Mouse (Mus musculus) yolk sac, embryonic 10.5 days (tissue): ENCODE results near the gene Cnnm1.
"Not testable (repeated sequence)": the region's sequence is repeated elsewhere in the genome, so short reads cannot be mapped to it uniquely, and the experiment has no call there.

Source experiments
- DNase-seq: peaks from one replicate; pipeline ENCODE4 v3.0.0-alpha.2; 2017; ENCODE audit warnings: low spot score

The Cnnm1 gene

DNA sequence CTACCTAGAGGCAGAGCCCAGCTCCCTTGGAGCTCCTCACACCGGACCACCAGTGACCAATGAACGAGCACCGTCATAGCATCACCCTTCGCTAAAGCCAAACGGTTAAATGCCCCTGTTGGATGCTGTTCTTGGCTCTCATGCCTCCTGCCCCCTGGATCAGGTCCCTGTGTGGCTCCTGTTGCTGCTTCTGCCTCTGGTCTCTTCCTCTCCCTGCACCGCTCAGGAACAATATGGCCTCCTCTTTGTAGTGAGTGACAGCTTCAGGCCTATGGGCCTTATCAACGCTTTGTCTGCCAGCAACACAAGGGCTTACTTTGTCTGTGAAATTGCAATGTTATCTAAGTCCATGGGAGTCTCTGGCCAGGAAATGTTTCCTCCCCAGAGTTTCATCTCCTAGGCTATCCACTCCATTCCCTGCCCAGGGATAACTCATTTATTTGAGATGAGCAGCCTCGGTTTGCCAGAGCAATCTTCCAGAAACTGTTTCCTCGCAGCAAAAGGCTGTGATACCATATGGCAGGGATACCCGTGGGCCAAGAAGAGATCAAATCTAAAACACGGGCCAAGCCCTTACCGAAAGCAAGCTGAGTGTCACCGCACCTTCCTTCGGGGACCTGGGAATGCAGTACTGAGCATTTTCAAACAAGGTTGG is 25.5 kb downstream of the Cnnm1 start:
- DNase-seq, result no peak

DNA sequence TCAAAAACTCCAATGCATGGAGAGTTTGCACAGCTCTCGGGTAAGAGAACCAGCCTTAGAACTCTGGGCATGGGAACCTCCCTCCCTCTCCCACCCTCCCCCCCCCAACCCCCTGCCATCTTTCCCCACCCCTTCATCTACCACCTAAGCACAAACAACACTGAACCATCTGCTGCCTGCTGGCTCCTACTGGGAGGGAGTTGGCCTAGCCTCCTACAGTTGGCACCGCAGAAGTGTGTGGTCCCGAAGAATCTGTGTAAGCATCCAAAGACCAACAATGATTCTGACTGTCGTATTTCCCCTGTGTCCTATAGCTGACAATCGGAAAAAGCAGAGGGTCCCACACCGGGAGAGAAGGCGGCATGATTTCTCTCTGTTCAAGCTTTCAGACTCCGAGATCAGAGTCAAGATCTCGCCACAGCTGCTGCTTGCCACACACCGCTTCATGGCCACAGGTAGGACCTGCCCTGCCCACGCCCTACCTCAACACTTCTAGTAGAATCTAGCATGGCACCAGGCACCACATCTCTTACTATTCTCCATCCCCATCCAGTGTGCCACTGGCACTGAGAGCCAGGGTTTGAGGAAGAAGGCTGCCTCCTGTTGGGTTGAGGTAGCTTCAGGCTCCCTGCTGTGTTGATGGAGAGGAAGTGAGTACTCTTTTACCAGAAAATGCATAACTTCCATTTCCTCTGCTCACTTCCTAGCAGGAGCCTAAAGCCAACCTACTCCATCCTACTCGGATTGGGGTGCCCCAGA is 27.9 kb downstream of the Cnnm1 start:
- DNase-seq, result no peak

DNA sequence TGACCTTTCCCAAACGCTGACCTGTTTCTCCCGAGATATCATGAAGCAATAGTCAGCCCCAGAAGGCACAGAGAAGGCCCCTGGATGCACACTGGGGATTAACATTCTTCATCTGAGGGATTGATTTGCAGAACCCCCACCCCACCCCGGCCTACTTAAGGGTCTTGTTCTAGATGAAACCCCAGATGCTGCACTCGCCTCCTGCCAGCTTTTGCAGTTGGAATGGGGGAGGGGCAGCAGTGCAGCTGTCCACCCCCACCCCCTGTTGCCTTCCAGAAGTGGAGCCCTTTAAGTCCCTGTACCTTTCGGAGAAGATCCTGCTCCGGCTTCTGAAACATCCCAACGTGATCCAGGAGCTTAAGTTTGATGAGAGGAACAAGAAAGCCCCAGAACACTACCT is 29.1 kb downstream of the Cnnm1 start:
- no peak for DNase-seq

DNA sequence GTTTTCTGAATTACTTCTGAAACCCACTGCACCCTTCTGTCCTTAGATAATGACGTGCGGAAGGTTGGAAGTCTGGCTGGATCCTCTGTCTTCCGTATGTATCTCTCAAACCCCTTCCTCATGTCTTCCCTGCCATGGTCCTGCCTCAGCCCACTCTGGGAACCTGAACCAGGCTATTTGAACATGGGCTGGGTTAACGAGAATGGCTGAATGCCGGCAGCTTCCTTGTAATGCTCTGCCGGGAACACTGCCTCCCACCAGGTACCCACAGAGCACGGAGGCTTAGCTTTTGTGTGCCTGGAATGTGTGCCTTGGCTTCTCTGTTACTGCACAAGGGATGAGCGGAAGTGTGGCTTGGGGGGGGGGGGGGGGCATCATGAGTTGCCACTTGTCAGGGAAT is 32.1 kb downstream of the Cnnm1 start:
- no peak for DNase-seq

DNA sequence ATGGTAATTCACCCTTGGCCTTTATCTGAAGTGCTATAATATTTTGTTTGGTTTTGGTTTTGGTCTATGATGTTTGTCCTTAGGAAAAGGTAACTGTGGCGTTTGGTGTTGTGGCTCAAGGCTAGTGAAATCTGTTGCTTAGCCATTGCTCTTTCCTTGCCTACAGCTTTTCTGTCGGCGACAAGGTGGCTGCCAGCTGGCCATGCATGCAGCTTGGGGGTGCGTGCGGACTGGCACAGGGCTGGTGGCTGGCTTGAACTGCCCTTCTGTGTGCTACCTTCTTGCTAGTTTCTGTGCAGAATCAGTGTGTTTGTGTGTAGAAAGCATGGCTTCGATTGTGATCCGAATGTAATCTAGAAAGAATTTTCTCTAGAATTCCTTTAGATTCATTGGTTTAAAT is 32.5 kb downstream of the Cnnm1 start:
- no peak for DNase-seq

DNA sequence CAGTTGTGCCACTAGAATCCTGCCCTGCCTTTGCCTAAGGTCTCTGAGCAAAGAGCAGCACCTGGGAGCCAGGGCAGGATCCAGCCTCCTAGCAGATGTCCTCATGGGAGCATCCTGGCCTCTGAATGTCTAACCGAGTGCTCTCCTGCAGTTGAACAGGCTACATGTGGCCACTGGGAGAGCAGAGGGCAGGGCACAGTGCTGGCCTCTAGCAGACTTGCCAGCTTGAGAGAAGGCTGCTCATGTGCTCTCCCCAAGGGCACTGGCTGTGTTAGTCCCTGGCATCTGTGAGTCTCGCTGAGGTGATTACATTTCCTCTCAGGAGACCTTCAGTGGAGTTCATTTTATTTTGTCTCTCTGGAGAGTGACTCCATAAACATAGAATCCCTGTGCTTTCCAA is 35.4 kb downstream of the Cnnm1 start:
- DNase-seq, result no peak

DNA sequence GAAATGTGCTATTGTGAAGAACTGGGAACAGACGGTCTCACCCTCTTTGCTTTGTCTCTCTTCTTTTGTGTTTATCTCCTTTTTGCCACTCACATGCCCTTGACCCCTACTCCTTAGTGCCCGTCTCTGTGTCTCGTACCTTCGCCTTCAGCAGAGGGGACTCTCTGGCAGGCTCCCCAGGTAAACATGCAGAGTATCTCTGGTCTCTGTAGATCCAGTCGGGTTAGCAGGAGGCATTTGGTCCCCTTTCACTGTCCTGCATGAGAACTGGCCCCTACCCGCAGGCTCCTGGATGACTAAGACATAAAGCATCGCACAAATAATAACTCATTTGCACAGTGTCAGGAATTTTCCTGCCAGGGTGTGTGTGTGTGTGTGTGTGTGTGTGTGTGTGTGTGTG is 35.8 kb downstream of the Cnnm1 start:
- no peak for DNase-seq

DNA sequence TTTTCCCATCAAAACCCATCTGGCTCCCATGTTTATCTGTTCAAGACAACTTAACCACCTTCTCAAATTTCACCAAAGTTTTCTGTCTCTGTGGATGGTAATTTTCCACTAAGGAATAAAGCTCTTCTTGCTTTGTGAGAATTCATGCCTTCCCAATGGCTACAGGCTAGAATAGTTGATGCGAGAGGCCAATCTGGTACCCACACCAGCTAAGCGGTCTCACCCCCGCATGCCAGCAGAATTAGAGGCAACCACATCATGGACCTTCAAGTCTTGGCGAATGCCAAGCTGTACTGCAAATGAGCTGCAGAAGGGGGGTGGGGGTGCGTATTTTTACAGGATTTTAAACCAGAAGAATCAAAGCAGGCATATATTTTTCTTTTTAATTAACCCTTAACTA is 37.2 kb downstream of the Cnnm1 start:
- DNase-seq, result no peak

DNA sequence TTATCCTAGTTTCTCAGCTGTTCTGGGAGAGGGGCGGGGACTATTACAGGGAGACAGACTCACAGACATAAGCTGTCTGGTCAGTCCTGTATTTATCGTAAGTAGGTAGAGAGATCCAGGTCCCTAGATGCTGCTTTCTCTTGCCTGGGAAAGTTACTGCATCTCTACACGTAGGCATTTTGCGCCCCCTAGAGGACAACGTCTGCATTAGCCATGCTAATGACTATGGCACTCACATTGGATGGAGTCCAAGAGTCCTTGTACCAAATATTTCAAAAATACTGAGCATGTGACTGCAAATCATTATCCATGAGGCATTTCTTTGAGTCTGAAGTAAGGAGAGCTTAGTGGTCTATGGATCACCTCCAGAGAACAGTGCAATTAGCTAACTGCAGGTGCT is 38.7 kb downstream of the Cnnm1 start:
- peak; percentile 16 for DNase-seq

DNA sequence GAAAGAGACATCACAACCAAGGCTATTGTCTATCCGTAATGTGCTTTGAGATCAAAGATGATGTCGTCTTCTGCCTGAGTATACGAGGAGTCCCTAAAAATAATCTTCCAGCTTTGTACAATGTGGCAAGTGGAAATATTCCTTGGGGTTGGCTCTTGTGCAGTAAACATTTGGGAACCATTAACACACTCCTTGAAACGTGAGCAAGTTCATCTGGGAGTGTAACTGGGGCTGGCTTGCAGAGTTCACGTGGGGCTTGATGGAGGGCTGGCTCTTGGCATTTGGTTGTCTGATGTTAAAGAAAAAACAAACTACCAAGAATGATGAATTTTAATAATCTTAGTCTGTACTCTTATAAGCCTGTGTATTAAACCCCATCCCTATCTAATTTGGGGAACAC is 39.2 kb downstream of the Cnnm1 start:
- DNase-seq, result no peak

DNA sequence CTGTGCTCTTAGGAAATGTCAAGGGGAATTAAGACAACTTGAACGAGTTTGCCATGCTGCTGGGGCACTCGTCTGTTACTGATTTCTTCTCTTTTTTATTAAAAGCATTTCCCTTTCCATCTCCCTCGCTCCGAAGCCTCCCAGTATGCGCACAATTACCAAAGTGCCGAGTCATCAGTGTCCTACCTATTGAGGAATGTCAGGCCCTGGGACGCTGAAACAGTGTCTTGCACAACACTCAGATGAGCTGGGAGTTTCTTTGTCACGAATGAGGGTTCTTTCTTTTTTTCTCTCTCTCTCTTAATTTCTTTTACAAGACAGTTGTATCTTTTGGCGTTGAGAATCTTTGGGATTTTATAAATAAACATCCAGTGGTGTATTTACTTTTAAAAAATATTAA is 40.3 kb downstream of the Cnnm1 start:
- DNase-seq, result no peak

DNA sequence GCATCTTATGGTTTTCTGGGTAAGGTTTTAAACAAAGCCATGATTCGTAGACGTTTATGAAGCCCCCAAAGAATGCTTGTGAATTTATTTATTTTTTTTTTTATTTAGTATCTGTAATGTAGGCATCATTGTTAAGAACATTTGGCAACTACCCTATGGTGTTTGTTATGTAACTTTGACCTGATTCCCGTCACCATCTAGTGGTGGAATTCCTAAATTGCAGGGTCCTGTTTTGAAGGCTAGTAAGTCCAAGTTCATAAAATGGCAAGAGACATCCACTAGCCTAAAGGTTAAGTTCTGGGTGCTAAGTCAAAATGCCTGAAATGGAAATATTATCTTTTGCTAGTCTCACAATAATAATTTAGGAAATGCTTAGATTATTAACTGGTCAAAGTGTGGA is 47.2 kb downstream of the Cnnm1 start:
- no peak for DNase-seq

DNA sequence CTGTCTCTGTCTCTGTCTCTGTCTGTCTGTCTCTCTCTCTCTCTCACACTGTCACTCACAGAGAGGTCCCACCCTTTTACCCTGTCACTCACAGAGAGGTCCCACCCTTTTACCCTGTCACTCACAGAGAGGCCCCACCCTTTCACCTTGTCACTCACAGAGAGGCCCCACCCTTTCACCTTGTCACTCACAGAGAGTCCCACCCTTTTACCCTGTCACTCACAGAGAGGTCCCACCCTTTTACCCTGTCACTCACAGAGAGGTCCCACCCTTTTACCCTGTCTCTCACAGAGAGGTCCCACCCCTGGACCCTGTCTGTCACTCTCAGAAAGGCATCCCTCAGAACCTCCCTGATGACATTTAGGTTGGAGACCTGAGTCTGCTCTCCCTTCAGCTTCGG is 53.1 kb downstream of the Cnnm1 start:
- DNase-seq, result not testable (repeated sequence)

DNA sequence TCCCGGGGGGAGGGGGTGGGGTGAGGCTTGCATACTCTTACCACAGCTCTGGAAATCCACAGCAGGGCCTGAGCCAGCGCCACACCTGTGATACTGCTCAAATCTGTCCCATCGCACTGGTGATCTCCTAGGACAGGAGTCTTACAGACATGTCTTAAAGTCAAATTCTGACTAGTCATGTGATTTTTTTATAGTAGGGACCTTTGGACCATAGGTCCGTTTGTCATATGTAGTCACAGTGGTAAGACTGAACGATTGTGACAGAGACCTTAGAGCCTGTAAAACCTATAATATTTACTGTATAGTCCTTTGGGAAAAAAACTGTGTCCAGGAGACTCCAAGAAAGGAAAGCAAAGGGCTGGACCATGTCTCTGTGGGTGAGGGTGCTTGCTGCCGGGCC is 53.6 kb downstream of the Cnnm1 start:
- DNase-seq, result no peak

DNA sequence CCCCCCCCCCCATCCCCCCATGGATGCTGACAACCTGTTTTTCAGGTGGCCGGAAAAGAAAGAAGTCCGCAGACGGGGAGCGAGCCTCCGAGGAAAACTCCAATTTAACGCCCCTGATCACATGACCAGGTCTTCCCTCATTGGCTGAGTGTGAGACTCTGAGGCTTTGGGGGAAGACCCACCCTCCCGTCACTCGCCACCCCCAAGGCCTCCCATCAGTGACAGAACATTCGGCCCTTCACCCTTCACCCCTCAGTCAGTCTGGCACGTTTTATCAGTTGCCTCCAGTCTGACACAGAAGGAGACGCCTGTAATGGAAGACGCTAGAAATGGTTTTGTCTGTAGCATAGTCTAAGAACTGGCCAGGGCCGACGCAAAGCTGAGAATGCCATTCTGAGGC is 54.7 kb downstream of the Cnnm1 start:
- DNase-seq, result peak; percentile 9

DNA sequence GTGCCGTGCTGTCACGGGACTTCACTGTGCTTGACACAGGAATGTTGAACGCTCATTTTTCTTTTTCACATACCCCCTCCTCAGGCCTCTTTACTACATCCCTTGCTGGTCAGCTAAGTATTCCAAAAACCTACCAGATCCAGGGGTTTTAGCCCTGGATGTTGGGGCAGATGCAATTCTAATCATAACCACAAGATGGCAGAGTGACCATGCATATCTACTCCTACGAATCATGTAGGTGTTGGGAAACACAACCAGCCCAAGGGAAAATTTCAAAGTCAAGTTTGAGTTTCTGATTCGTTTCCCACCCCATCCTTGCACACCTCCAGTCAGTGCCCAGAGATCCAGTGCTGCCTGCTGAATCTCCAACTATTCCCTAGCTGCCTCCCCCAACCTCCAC is 55.6 kb downstream of the Cnnm1 start:
- peak; percentile 55 for DNase-seq

DNA sequence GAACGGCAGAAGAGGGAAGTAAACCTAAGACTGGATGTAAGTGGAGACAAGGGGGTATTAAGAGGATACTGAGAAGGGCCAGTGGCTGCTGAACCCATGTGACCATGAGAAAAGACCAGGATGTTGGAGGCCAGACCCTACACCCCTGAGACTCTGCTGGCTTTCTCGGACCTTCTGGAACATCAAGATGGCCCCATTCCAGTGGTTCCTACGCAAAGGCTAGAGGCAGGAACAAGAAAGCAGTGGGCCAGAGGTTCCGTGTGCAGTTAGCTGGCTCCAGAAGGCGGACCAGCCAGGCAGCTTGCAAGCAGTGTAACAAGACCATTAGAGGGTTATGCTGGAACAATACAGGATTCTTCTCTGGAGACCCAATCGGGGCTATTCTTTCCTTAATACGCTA is 57.2 kb downstream of the Cnnm1 start:
- no peak for DNase-seq

DNA sequence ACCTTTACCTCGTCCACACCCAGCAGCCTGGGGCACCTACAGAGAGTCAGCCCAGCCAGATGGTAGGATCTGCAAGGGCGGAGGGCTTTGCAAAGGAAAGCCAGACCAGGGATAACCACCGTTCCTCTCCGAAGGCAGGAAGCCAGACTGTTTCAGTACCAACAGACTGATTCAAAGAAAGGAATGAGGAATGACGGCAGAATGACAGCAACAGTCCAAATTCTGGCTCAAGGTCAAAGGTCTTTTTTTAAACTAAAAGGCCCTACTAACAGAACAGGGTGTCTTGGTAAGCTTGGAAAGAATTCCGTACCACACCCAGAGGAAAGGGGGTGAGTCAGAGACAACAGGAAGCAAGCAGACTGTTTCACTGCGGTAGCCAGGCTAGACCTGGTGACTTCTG is 58.6 kb downstream of the Cnnm1 start:
- DNase-seq, result no peak

DNA sequence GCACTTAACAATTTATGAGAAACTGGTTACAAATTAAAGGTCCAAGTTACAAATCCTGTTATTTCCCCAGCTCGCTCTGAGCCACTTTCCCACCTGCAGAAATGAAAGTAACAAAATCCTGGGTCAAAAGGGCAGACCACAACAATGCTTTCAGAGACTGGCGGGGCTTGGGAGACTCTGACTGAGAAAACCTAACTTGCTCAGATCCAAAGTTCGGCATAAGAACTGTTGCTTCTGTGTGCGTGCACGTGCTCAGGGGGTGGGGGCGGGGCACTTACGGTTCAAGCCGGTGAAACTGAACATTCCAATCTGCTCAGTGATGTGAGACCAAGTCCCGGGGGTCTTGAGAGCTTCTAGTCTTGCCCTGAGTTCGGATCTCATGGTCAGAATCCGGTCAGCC is 62.4 kb downstream of the Cnnm1 start:
- DNase-seq, result peak; percentile 69

DNA sequence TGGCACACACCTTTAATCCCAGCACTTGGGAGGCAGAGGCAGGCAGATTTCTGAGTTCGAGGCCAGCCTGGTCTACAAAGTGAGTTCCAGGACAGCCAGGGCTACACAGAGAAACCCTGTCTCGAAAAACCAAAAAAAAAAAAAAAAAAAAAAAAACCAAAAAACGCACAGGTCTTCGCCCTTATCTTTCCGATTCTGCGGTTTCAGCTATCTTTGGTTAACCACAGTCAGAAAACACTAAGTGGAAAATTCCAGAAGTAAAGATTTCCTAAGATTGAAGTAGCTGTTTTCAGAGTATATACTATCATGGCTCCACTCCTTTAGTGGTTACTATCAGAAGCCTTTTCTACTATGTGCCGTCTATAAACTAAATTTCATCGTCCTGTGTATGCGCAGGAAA is 63.4 kb downstream of the Cnnm1 start:
- DNase-seq, result not testable (repeated sequence)

DNA sequence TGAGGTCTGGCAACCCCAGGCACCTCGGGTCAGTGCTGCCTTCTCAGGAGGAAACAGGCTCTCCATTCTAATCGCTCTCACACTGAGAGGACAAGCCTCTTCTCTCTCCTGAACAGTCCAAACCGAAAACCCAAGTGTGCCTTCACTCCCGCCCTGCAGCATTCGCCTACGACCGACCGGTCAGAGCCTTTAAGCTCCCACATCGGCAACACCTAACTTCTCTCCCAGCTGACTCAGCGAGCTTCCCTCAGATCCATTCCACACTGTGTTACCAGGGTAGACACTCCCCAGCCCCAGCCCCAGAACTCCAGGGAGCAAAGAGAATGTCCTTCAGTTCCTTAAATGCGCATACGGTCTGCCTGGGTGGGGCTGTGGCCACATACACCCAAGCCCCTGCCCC is 65.2 kb downstream of the Cnnm1 start:
- DNase-seq, result no peak

DNA sequence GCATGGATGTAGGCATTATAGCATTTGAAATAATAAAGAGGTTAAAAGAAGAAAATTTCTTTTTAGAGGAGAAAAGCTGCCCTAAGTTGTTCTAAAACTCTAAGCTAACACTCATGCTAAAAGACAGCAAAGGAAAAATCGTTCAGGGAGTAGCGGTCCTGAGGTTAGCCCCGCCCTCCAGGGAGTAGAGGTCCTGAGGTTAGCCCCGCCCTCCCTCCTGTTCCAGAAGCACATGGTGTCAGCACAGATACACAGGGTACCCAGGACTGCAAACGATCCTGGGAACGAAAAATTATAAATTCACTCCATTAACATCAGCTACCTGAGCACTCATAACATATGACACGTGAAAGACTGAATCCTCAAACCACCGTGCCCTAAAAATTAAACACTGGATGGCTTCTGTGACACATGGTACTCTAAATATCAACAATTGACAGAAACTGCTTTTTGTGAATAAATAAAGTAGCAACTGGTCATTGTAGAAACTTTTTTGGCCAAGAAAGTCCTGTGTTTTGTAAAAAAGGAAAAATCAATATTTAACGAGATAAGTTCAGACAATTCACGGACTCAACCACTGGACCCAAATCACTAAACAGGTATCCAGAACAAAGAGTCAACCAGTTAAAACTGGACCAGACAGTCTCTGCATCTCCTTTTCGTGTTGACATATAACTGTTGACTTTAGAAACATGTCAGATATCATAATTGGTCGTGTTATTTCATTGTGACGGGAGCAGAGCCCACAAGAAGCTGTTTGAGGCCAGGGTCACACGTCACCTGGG is 70.4 kb downstream of the Cnnm1 start:
- no peak for DNase-seq
